Mouse (Mus musculus): Measurements from ENCODE around the gene Znrf2.
"Not testable (repeated sequence)": the region's sequence is repeated elsewhere in the genome, so short reads cannot be mapped to it uniquely, and the experiment has no call there.

The Znrf2 gene

GRCm38 (mm10) chr6:54848546-54848945, 31.8 kb downstream of the Znrf2 start:
- in situ Hi-C loops (cut with MboI, MseI), result no loop called here

- in situ Hi-C loops (cut with MboI, MseI), result no loop called here
These were observed 32.8 kb downstream of the Znrf2 start for GRCm38 (mm10) chr6:54849179-54850156.

GRCm38 (mm10) chr6:54851778-54852177, 35.1 kb downstream of the Znrf2 start:
- in situ Hi-C loops (cut with MboI, MseI), result no loop called here

GRCm38 (mm10) chr6:54852669-54853068, 36.0 kb downstream of the Znrf2 start:
- in situ Hi-C loops (cut with MboI, MseI), result no loop called here

GRCm38 (mm10) chr6:54854859-54855258, 38.1 kb downstream of the Znrf2 start:
- in situ Hi-C loops (cut with MboI, MseI), result no loop called here

- in situ Hi-C loops (cut with MboI, MseI), result no loop called here
These were observed 39.3 kb downstream of the Znrf2 start for GRCm38 (mm10) chr6:54855801-54856583.

- in situ Hi-C loops (cut with MboI, MseI), result not testable (repeated sequence)
These were observed 42.4 kb downstream of the Znrf2 start for GRCm38 (mm10) chr6:54859159-54859558.

- in situ Hi-C loops (cut with MboI, MseI), result no loop called here
These were observed 43.5 kb downstream of the Znrf2 start for GRCm38 (mm10) chr6:54860180-54860579.

GRCm38 (mm10) chr6:54866731-54867410, 50.2 kb downstream of the Znrf2 start:
- in situ Hi-C loops (cut with MboI, MseI), result loop anchor here (5.0 kb wide), 1 partner anchor 50 kb away; the partner anchor contains the start of gene Znrf2

GRCm38 (mm10) chr6:54867411-54867745, 50.7 kb downstream of the Znrf2 start:
- in situ Hi-C loops (cut with MboI, MseI), result loop anchor here (5.0 kb wide), 1 partner anchor 50 kb away; the partner anchor contains the start of gene Znrf2

- in situ Hi-C loops (cut with MboI, MseI), result no loop called here
These were observed 56.3 kb downstream of the Znrf2 start for GRCm38 (mm10) chr6:54873029-54873428.

- in situ Hi-C loops (cut with MboI, MseI), result no loop called here
These were observed 60.1 kb downstream of the Znrf2 start for GRCm38 (mm10) chr6:54876782-54877181.

GRCm38 (mm10) chr6:54877651-54878050, 60.9 kb downstream of the Znrf2 start:
- in situ Hi-C loops (cut with MboI, MseI), result no loop called here

GRCm38 (mm10) chr6:54878546-54878945, 61.8 kb downstream of the Znrf2 start:
- in situ Hi-C loops (cut with MboI, MseI), result no loop called here

- in situ Hi-C loops (cut with MboI, MseI), result loop anchor here (10.0 kb wide), 1 partner anchor 175 kb away; no protein-coding TSS in a partner anchor
These were observed 63.4 kb downstream of the Znrf2 start for GRCm38 (mm10) chr6:54880086-54880485.

GRCm38 (mm10) chr6:54883424-54883823, 66.7 kb downstream of the Znrf2 start:
- in situ Hi-C loops (cut with MboI, MseI), result loop anchor here (10.0 kb wide), 1 partner anchor 179 kb away; no protein-coding TSS in a partner anchor

- in situ Hi-C loops (cut with MboI, MseI), result loop anchor here (10.0 kb wide), 1 partner anchor 181 kb away; no protein-coding TSS in a partner anchor
These were observed 69.5 kb downstream of the Znrf2 start for GRCm38 (mm10) chr6:54886195-54886594.

- in situ Hi-C loops (cut with MboI, MseI), result no loop called here
These were observed 73.5 kb downstream of the Znrf2 start for GRCm38 (mm10) chr6:54890221-54890620.

- in situ Hi-C loops (cut with MboI, MseI), result no loop called here
These were observed 74.7 kb downstream of the Znrf2 start for GRCm38 (mm10) chr6:54891384-54891783.

- in situ Hi-C loops (cut with MboI, MseI), result no loop called here
These were observed 83.5 kb downstream of the Znrf2 start for GRCm38 (mm10) chr6:54900256-54900655.

- in situ Hi-C loops (cut with MboI, MseI), result no loop called here
These were observed 85.8 kb downstream of the Znrf2 start for GRCm38 (mm10) chr6:54902547-54902946.

Measured in regulatory T cell (primary cell).